Mouse (Mus musculus): ENCODE measurements around the gene Ccnb1. TPM values are rescaled to one million over a fixed set of nuclear protein-coding genes. Genes with fewer than 3 reads are reported as not detected.

Gene Ccnb1
- total and polyA plus RNA-seq, 3 experiments, result 139 to 682 (median 229) TPM

DNA sequence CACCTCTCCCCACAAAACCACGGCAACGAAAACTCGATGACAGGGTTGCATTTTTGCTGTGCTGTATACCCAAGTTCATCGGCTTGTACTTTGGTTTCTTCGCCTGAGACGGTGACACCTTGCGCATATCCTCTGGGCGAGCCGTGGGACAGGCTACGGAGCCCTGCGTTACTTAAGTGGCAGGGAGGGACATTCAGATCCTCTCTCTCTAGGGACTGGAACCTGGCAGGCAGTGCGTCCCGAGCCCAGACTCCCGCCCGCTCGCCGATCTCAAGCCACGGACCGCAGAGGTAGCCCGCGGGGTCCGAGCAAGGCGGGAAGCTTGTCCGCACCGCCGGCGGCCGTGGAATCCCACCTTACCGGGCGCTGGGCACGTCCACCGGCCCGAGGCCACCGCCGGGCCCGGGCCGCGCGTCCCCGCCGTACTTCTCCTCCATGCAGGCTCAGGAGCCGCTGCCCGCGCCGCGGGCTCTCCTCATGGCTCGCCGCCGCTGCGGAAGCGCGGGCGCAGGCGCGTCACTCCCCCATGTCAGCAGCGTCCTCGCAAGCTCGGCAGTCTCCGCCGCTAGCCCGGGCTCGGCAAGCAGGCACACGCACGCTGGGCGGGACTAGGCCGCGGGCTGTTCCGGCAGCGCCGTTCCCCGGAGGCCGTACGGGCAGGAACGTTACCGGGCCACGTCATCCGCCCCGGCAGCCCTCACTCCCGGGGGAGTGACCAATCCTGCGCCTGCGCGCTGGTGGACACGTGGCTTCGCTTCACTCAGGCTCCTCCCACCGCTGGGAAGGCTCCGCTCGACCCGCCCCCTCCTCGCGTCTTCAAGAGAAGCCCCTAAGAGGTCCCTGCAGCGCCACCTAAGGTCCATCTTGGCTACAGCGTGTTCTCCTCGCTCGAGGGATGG lies 46.6 kb upstream of the Ccnb1 start, which contains the start of gene Slc30a5 (continued):
- peak; percentile 68; the same call in 1 of the 2 replicates for TF ChIP-seq ZMIZ1 (IDR thresholded peaks at IDR 0.05; ENCODE audit: low read depth, low read length)
- peak; percentile 81 for TF ChIP-seq MXI1 (IDR thresholded peaks at IDR 0.05; ENCODE audit: low read depth, low read length)
- TF ChIP-seq ZC3H11A (IDR thresholded peaks at IDR 0.05; ENCODE audit: low read depth, low read length), result no peak
- TF ChIP-seq GABPA (IDR thresholded peaks at IDR 0.05; ENCODE audit: low read depth, low read length), result no peak

- DNase-seq (ENCODE audit: low read depth, low spot score), result peak; percentile 65
- H3K36me3 ChIP-seq (ENCODE audit: control insufficient read depth in 1 of 2, insufficient read depth in 2 of 2, low read length in 2 of 2), result peaks cover 9 to 20% of the 10 kb centered on the region in 2 experiments
- H3K79me2 ChIP-seq (ENCODE audit: control insufficient read depth, insufficient read depth, low read length, poor library complexity), result peaks cover 36% of the 10 kb centered on the region
- no peaks in the 10 kb centered on the region for H3K27me3 ChIP-seq (ENCODE audit: control insufficient read depth in 1 of 2, insufficient read depth in 2 of 2, low read length in 2 of 2)
- TF ChIP-seq CTCF (IDR thresholded peaks at IDR 0.05 in 2 of 3, conservative IDR thresholded peaks at IDR 0.05 in 1 of 3; ENCODE audit: control insufficient read depth in 1 of 3, insufficient read depth in 1 of 3, low read depth in 2 of 3, low read length in 3 of 3, poor library complexity in 1 of 3, severe bottlenecking in 1 of 3) (no peak), USF1 (IDR thresholded peaks at IDR 0.05; ENCODE audit: low read depth, low read length) (peak; percentile 80), BHLHE40 (IDR thresholded peaks at IDR 0.05; ENCODE audit: borderline replicate concordance, low read depth, low read length) (peak; percentile 67; the same call in 1 of the 2 replicates), MEF2A (IDR thresholded peaks at IDR 0.05; ENCODE audit: extremely low read depth, insufficient replicate concordance, low read depth, low read length, poor library complexity, severe bottlenecking) (no peak), MXI1 (IDR thresholded peaks at IDR 0.05; ENCODE audit: low read depth, low read length) (peak; percentile 85), SIN3A (IDR thresholded peaks at IDR 0.05; ENCODE audit: low read length) (peak; percentile 66; the same call in 1 of the 2 replicates), MYC (IDR thresholded peaks at IDR 0.05; ENCODE audit: low read depth, low read length) (no peak), USF2 (IDR thresholded peaks at IDR 0.05; ENCODE audit: borderline replicate concordance in 1 of 2, insufficient read depth in 1 of 2, low read depth in 1 of 2, low read length in 2 of 2) (peak in 1 of 2 experiments; percentile 41; a peak in 1 of 4 replicates)
- H3K4me1 ChIP-seq (ENCODE audit: control insufficient read depth in 1 of 2, insufficient read depth in 2 of 2, low read length in 2 of 2), result peaks cover 13% of the 10 kb centered on the region in 2 experiments
- peak overlapping the region; percentile 97 to 99 for H3K4me3 ChIP-seq (ENCODE audit: control insufficient read depth in 1 of 2, insufficient read depth in 1 of 2, low read depth in 2 of 2, low read length in 2 of 2)
- H3K9me3 ChIP-seq (replicated peaks; ENCODE audit: insufficient read depth, low read length), result no peaks in the 10 kb centered on the region
- H3K9ac ChIP-seq (ENCODE audit: control insufficient read depth, low read depth, low read length, poor library complexity, severe bottlenecking), result peak overlapping the region; percentile 100
- peak overlapping the region; percentile 87 for H3K27ac ChIP-seq (ENCODE audit: control insufficient read depth, low read depth, low read length)
Measured at GRCm38 (mm10) chr13:100832188-100832587, 45.8 kb upstream of the Ccnb1 start.

DNA sequence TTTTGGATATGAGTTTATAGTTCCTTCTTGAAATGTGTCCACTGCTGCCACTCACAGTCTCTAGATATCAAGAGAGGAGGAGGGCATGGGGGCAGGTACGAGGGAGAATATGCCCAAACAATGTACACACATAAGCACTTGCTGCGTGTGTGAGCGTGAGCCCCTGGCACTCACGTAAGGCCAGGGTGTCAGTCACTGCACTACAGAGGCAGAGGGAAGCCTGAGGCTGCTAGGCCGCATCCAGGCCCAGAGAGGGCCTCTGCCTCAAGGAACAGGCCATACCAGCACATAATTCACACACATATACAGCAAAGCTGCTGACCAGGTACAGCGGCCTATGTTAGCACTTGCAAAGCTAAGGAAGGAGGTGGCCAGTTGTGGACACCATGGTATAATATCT lies 44.8 kb upstream of the Ccnb1 start:
- H3K9ac ChIP-seq (ENCODE audit: control insufficient read depth, low read depth, low read length, poor library complexity, severe bottlenecking), result no peak overlapping the region
- no peak for TF ChIP-seq ETS1 (IDR thresholded peaks at IDR 0.05; ENCODE audit: low read depth, low read length)
- TF ChIP-seq NELFE (IDR thresholded peaks at IDR 0.05; ENCODE audit: low read depth, low read length), result no peak
- TF ChIP-seq SIN3A (IDR thresholded peaks at IDR 0.05; ENCODE audit: low read length), result no peak
- TF ChIP-seq E2F4 (IDR thresholded peaks at IDR 0.05; ENCODE audit: borderline replicate concordance, low read depth, low read length), result no peak
- no peak for TF ChIP-seq MXI1 (IDR thresholded peaks at IDR 0.05; ENCODE audit: low read depth, low read length)
- TF ChIP-seq CTCF (IDR thresholded peaks at IDR 0.05 in 2 of 3, conservative IDR thresholded peaks at IDR 0.05 in 1 of 3; ENCODE audit: control insufficient read depth in 1 of 3, insufficient read depth in 1 of 3, low read depth in 2 of 3, low read length in 3 of 3, poor library complexity in 1 of 3, severe bottlenecking in 1 of 3), result no peak
- TF ChIP-seq MEF2A (IDR thresholded peaks at IDR 0.05; ENCODE audit: extremely low read depth, insufficient replicate concordance, low read depth, low read length, poor library complexity, severe bottlenecking), result no peak
- no peak for TF ChIP-seq UBTF (IDR thresholded peaks at IDR 0.05; ENCODE audit: borderline replicate concordance, insufficient read depth, low read depth, low read length)
- TF ChIP-seq MAX (IDR thresholded peaks at IDR 0.05; ENCODE audit: low read length), result no peak
- TF ChIP-seq RAD21 (IDR thresholded peaks at IDR 0.05; ENCODE audit: low read depth, low read length), result no peak
- TF ChIP-seq ZKSCAN1 (IDR thresholded peaks at IDR 0.05; ENCODE audit: low read depth, low read length), result no peak
- no peak for TF ChIP-seq JUND (IDR thresholded peaks at IDR 0.05; ENCODE audit: low read depth, low read length)
- peaks cover 36% of the 10 kb centered on the region for H3K79me2 ChIP-seq (ENCODE audit: control insufficient read depth, insufficient read depth, low read length, poor library complexity)
- peaks cover 19 to 23% of the 10 kb centered on the region in 2 experiments for H3K36me3 ChIP-seq (ENCODE audit: control insufficient read depth in 1 of 2, insufficient read depth in 2 of 2, low read length in 2 of 2)
- H3K27me3 ChIP-seq (ENCODE audit: control insufficient read depth in 1 of 2, insufficient read depth in 2 of 2, low read length in 2 of 2), result no peaks in the 10 kb centered on the region
- H3K27ac ChIP-seq (ENCODE audit: control insufficient read depth, low read depth, low read length), result no peak overlapping the region
- peak overlapping the region in 1 of 2 experiments; percentile 27; a peak in 1 of 4 replicates for H3K4me3 ChIP-seq (ENCODE audit: control insufficient read depth in 1 of 2, insufficient read depth in 1 of 2, low read depth in 2 of 2, low read length in 2 of 2)
- DNase-seq (ENCODE audit: low read depth, low spot score), result no peak
- no peaks in the 10 kb centered on the region for H3K9me3 ChIP-seq (replicated peaks; ENCODE audit: insufficient read depth, low read length)
- H3K4me1 ChIP-seq (ENCODE audit: control insufficient read depth in 1 of 2, insufficient read depth in 2 of 2, low read length in 2 of 2), result peaks cover 13 to 17% of the 10 kb centered on the region in 2 experiments
